Comparison of ENCODE assay signal across 15 mouse cellular contexts in genomic region chr16:34929686-34930085, GRCm38 (mm10).
DNase-seq lines count a peak whose midpoint lies in the region; ATAC-seq and TF ChIP-seq lines count a peak whose summit lies in the region.
"Had no signal": no experiment of that assay in that cellular context is flagged by ENCODE, and none has a peak within 500 bp of the region (broad histone marks: within the 10 kb centered on the region; RNA-seq: fewer than 3 reads in every experiment).

No protein-coding gene starts in this region.

- no peak overlapping the region for H3K4me2 ChIP-seq in heart, postnatal 0 days (ENCODE audit: low read depth, low read length)
- H3K4me2 ChIP-seq in heart, embryonic 11.5 days: no peak overlapping the region
- no peak overlapping the region for H3K4me2 ChIP-seq in midbrain, embryonic 16.5 days (ENCODE audit: low read length)
- no peak overlapping the region for H3K4me2 ChIP-seq in limb, embryonic 15.5 days
- H3K4me2 ChIP-seq: hindbrain, embryonic 15.5 days; liver, embryonic 13.5 days; midbrain, embryonic 12.5 days had no signal

- DNase-seq in heart, postnatal 0 days (ENCODE audit: low spot score): no peak
- no peak for DNase-seq in midbrain, embryonic 10.5 days (ENCODE audit: low spot score)
- DNase-seq in spleen, postnatal 14 days (ENCODE audit: low spot score in 2 of 2): no peak
- no peak for DNase-seq in cerebellum, postnatal 4 days (ENCODE audit: low spot score in 2 of 2)
- DNase-seq: adrenal gland, postnatal 14 days; liver, embryonic 13.5 days; retina, postnatal 1 day; spleen, adult 18-20 months; thymus, adult 2 months had no signal

- TF ChIP-seq EP300 in heart, postnatal 0 days (IDR thresholded peaks at IDR 0.05; ENCODE audit: low read depth): no peak

- H3K9ac ChIP-seq in heart, postnatal 0 days (replicated peaks; ENCODE audit: low read depth, low read length): no peak overlapping the region
- no peak overlapping the region for H3K9ac ChIP-seq in heart, embryonic 11.5 days (ENCODE audit: low read depth, low read length)
- no peak overlapping the region for H3K9ac ChIP-seq in midbrain, embryonic 16.5 days (ENCODE audit: low read depth, low read length)
- H3K9ac ChIP-seq in limb, embryonic 15.5 days: no peak overlapping the region
- H3K9ac ChIP-seq: hindbrain, embryonic 15.5 days; liver, embryonic 13.5 days; midbrain, embryonic 12.5 days had no signal

- no peak for ATAC-seq in heart, postnatal 0 days (ENCODE audit: insufficient read depth, low read depth)
- no peak for ATAC-seq in heart, embryonic 11.5 days (replicated peaks; ENCODE audit: insufficient number of reproducible peaks, low FRiP score, low TSS enrichment)
- ATAC-seq in midbrain, embryonic 16.5 days: no peak
- no peak for ATAC-seq in limb, embryonic 15.5 days (ENCODE audit: insufficient number of reproducible peaks, low FRiP score, low TSS enrichment, low read depth)

- H3K4me1 ChIP-seq in heart, postnatal 0 days (ENCODE audit: control insufficient read depth, insufficient read depth): peaks cover 46% of the 10 kb centered on the region
- H3K4me1 ChIP-seq in heart, embryonic 11.5 days (ENCODE audit: control insufficient read depth, insufficient read depth, low read length): peaks cover 58% of the 10 kb centered on the region
- H3K4me1 ChIP-seq in midbrain, embryonic 10.5 days: peaks cover 24% of the 10 kb centered on the region
- peaks cover 6% of the 10 kb centered on the region; the same call in 1 of the 2 replicates for H3K4me1 ChIP-seq in midbrain, embryonic 16.5 days (ENCODE audit: control insufficient read depth, insufficient read depth, low read length)
- H3K4me1 ChIP-seq in limb, embryonic 15.5 days: peaks cover 45% of the 10 kb centered on the region

- H3K4me3 ChIP-seq in heart, postnatal 0 days (ENCODE audit: low read depth, low read length): no peak overlapping the region
- H3K4me3 ChIP-seq in heart, embryonic 11.5 days (ENCODE audit: low read depth, low read length): no peak overlapping the region
- no peak overlapping the region for H3K4me3 ChIP-seq in midbrain, embryonic 10.5 days
- H3K4me3 ChIP-seq in midbrain, embryonic 16.5 days (ENCODE audit: low read depth, low read length): no peak overlapping the region
- H3K4me3 ChIP-seq in limb, embryonic 15.5 days: no peak overlapping the region
- H3K4me3 ChIP-seq: hindbrain, embryonic 15.5 days; liver, embryonic 13.5 days; midbrain, embryonic 12.5 days had no signal

- 62% methylated on average over 8 of the region's 8 CpGs for WGBS in heart, postnatal 0 days
- WGBS in heart, embryonic 11.5 days (ENCODE audit: insufficient replicate concordance): 72% methylated on average over 8 of the region's 8 CpGs
- 84% methylated on average over 8 of the region's 8 CpGs for WGBS in midbrain, embryonic 10.5 days
- WGBS in midbrain, embryonic 16.5 days: 89% methylated on average over 8 of the region's 8 CpGs
- 40% methylated on average over 8 of the region's 8 CpGs for WGBS in limb, embryonic 15.5 days

- no peaks in the 10 kb centered on the region for H3K36me3 ChIP-seq in heart, postnatal 0 days (replicated peaks; ENCODE audit: control insufficient read depth, insufficient read depth, low read length)
- H3K36me3 ChIP-seq in heart, embryonic 11.5 days (ENCODE audit: control insufficient read depth, insufficient read depth, low read length): no peaks in the 10 kb centered on the region
- H3K36me3 ChIP-seq in midbrain, embryonic 10.5 days: 0 out of 2 replicates have a peak, but pooled peaks cover 3% of the 10 kb centered on the region
- no peaks in the 10 kb centered on the region for H3K36me3 ChIP-seq in midbrain, embryonic 16.5 days (ENCODE audit: control insufficient read depth, insufficient read depth, low read length)
- no peaks in the 10 kb centered on the region for H3K36me3 ChIP-seq in limb, embryonic 15.5 days
- H3K36me3 ChIP-seq: G1E; hindbrain, embryonic 15.5 days; liver, embryonic 13.5 days; midbrain, embryonic 12.5 days had no signal

- TF ChIP-seq CTCF in heart, postnatal 0 days (IDR thresholded peaks at IDR 0.05; ENCODE audit: low read depth): no peak

- no peaks in the 10 kb centered on the region for H3K9me3 ChIP-seq in heart, postnatal 0 days (replicated peaks; ENCODE audit: control insufficient read depth, low read length)
- no peaks in the 10 kb centered on the region for H3K9me3 ChIP-seq in heart, embryonic 11.5 days (replicated peaks; ENCODE audit: control insufficient read depth, low read length)
- no peaks in the 10 kb centered on the region for H3K9me3 ChIP-seq in midbrain, embryonic 10.5 days (replicated peaks)
- H3K9me3 ChIP-seq in midbrain, embryonic 16.5 days (replicated peaks; ENCODE audit: control insufficient read depth, low read length, poor library complexity, severe bottlenecking): no peaks in the 10 kb centered on the region
- H3K9me3 ChIP-seq in limb, embryonic 15.5 days: no peaks in the 10 kb centered on the region
- H3K9me3 ChIP-seq: G1E; hindbrain, embryonic 15.5 days; liver, embryonic 13.5 days; midbrain, embryonic 12.5 days had no signal

- peak overlapping the region; percentile 9; the same call in 1 of the 2 replicates for H3K27ac ChIP-seq in heart, postnatal 0 days (ENCODE audit: low read depth)
- H3K27ac ChIP-seq in heart, embryonic 11.5 days (ENCODE audit: low read depth, low read length): no peak overlapping the region
- 0 out of 2 replicates have a peak overlapping the region, but pooled peaks have one; percentile 29 for H3K27ac ChIP-seq in midbrain, embryonic 10.5 days (replicated peaks)
- H3K27ac ChIP-seq in midbrain, embryonic 16.5 days (ENCODE audit: low read length): no peak overlapping the region
- peak overlapping the region; percentile 43; the same call in 1 of the 2 replicates for H3K27ac ChIP-seq in limb, embryonic 15.5 days
- H3K27ac ChIP-seq: hindbrain, embryonic 15.5 days; liver, embryonic 13.5 days; midbrain, embryonic 12.5 days had no signal

- H3K27me3 ChIP-seq in heart, postnatal 0 days (ENCODE audit: control insufficient read depth, insufficient read depth, low read length): peaks cover 15% of the 10 kb centered on the region; the same call in 1 of the 2 replicates
- peaks cover 58% of the 10 kb centered on the region for H3K27me3 ChIP-seq in heart, embryonic 11.5 days (ENCODE audit: control insufficient read depth, insufficient read depth, low read length)
- H3K27me3 ChIP-seq in midbrain, embryonic 10.5 days (ENCODE audit: low read depth, poor library complexity, severe bottlenecking): no peaks in the 10 kb centered on the region
- no peaks in the 10 kb centered on the region for H3K27me3 ChIP-seq in midbrain, embryonic 16.5 days (ENCODE audit: control insufficient read depth, insufficient read depth, low read depth, low read length)
- peaks cover 4% of the 10 kb centered on the region; the same call in 1 of the 2 replicates for H3K27me3 ChIP-seq in limb, embryonic 15.5 days
- H3K27me3 ChIP-seq: hindbrain, embryonic 15.5 days; liver, embryonic 13.5 days; midbrain, embryonic 12.5 days had no signal

Comparison
In these comparisons a context has a peak if more than half of its experiments do, and no peak if none do; other contexts are left out.
1. H3K27ac ChIP-seq: peak in heart, postnatal 0 days (single experiment), midbrain, embryonic 10.5 days (single experiment) and limb, embryonic 15.5 days (single experiment); none in heart, embryonic 11.5 days (single experiment) and midbrain, embryonic 16.5 days (single experiment).